Mouse (Mus musculus): ENCODE measurements around the gene Slc19a3.

DNA sequence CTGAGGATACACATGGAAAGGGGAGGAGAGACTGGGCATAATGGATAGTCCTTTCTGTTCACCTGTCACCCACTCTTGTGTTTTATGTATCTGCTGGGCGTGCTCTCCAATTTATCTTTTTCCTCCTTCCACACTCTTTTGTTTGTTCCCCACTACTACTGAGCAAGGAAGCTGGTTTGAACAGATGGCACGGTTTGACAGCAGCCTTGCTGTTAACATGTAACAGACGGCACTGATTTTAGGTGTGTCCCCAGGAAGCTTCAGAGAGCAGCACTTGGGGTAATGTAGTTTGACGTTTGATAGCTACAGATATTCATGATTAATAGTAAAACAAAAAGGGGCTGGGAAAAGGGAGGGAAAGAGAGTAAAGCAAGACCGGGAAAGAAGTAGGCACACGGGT is 30.8 kb downstream of the Slc19a3 start:
- no peak for TF ChIP-seq CTCF (IDR thresholded peaks at IDR 0.05; ENCODE audit: low read depth, low read length)
- TF ChIP-seq POLR2AphosphoS5 (IDR thresholded peaks at IDR 0.05; ENCODE audit: insufficient replicate concordance, low read depth, low read length): no peak
- no peak for TF ChIP-seq GATA1 (IDR thresholded peaks at IDR 0.05; ENCODE audit: borderline replicate concordance, low read length)
- no peak for TF ChIP-seq TAL1 (conservative IDR thresholded peaks at IDR 0.05; ENCODE audit: low read depth, low read length)
